Mouse (Mus musculus) kidney, embryonic 16.5 days (tissue): Measurements from ENCODE around the gene Serpina1f. TPM values are rescaled to one million over a fixed set of nuclear protein-coding genes. Genes with fewer than 3 reads are reported as not detected.
A peak's percentile ranks its signal among the peaks of the same experiment; 100 is the strongest.

Source experiments
- ATAC-seq: fragments of 200-750 bp; cut with Nextera tagmentation; 2 replicates; pipeline ENCODE4 v1.8.0; 2017; ENCODE audit warnings: moderate TSS enrichment; ENCODE audit not compliant: low FRiP score, low TSS enrichment
- H3K27ac ChIP-seq: fragments of 300-500 bp; sonication (generic); 2 replicates; pipeline ENCODE4 v1.5.1; 2014; ENCODE audit warnings: low read length
- H3K27me3 ChIP-seq: fragments of 300-500 bp; sonication (generic); 2 replicates; pipeline ENCODE4 v1.6.1; 2014; ENCODE audit warnings: low read length, control low read depth, mixed read lengths; ENCODE audit not compliant: insufficient read depth
- H3K36me3 ChIP-seq: fragments of 300-500 bp; sonication (generic); 2 replicates; pipeline ENCODE4 v1.6.1; 2014; ENCODE audit warnings: low read length, control low read depth, mixed read lengths; ENCODE audit not compliant: insufficient read depth
- H3K4me1 ChIP-seq: fragments of 300-500 bp; sonication (generic); 2 replicates; pipeline ENCODE4 v1.6.1; 2014; ENCODE audit warnings: low read length, control low read depth, mixed read lengths; ENCODE audit not compliant: insufficient read depth
- H3K4me2 ChIP-seq: fragments of 300-500 bp; sonication (generic); replicated peaks from 2 replicates; pipeline ENCODE4 v1.6.1; 2014; ENCODE audit warnings: low read depth, low read length
- H3K4me3 ChIP-seq: fragments of 300-500 bp; sonication (generic); 2 replicates; pipeline ENCODE4 v1.5.1; 2014; ENCODE audit warnings: mild to moderate bottlenecking, low read length
- H3K9ac ChIP-seq: fragments of 300-500 bp; sonication (generic); replicated peaks from 2 replicates; pipeline ENCODE4 v1.6.1; 2014; ENCODE audit warnings: low read length
- H3K9me3 ChIP-seq: fragments of 300-500 bp; sonication (generic); 2 replicates; pipeline ENCODE4 v1.6.1; 2016; ENCODE audit warnings: low read length, control low read depth
- WGBS: fragments of 180-500 bp; shearing (Covaris S2); extraction: QIAGEN DNeasy Blood & Tissue Kit; methylation state at CpG from one replicate; pipeline ENCODE4 v1.1.7; 2014; 5-methylcytosine and 5-hydroxymethylcytosine counted together
- polyA plus RNA-seq: library from polyadenylated mRNA; unstranded; fragments of >200 nt; fragmentation: Nextera tagmentation; extraction: Ambion mirVana; gene quantifications from 2 replicates; pipeline ENCODE4 v1.2.1, GENCODE M21; 2015

Gene Serpina1f
- polyA plus RNA-seq, 1 experiment from 2014 or later = not detected

DNA sequence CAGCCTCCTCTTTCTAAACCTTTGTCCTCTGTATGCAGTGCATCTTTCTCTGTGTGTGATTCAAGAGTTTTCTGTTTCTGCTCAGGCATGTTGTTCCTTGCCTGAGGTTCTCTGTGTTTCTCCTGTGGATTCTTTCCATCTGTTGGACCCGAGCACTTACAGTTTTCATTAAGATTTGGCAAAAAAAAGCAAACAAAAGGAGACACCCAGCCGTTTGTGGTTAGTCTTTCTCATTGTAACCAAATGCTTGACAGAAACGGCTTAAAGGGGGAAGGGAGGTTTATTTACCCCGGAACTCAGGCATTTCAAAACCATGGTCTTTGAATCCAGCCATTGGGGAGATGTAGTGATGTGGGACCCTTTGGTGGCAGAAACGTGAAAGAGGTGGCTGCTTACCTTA lies 50.7 kb downstream of the Serpina1f start:
- H3K9ac ChIP-seq = no peak overlapping the region
- H3K27ac ChIP-seq = no peak overlapping the region
- no peak overlapping the region for H3K4me2 ChIP-seq
- H3K4me1 ChIP-seq = no peaks in the 10 kb centered on the region
- H3K4me3 ChIP-seq = no peak overlapping the region
- H3K9me3 ChIP-seq = no peaks in the 10 kb centered on the region
- H3K27me3 ChIP-seq = no peaks in the 10 kb centered on the region
- 42% methylated on average over 5 of the region's 5 CpGs for WGBS
- no peaks in the 10 kb centered on the region for H3K36me3 ChIP-seq
- no peak for ATAC-seq

- no peak overlapping the region for H3K4me2 ChIP-seq
- WGBS = 88% methylated on average over 3 of the region's 3 CpGs
- H3K4me3 ChIP-seq = no peak overlapping the region
- H3K9me3 ChIP-seq = no peaks in the 10 kb centered on the region
- H3K9ac ChIP-seq = no peak overlapping the region
- H3K27me3 ChIP-seq = no peaks in the 10 kb centered on the region
- no peaks in the 10 kb centered on the region for H3K36me3 ChIP-seq
- no peak for ATAC-seq
- no peaks in the 10 kb centered on the region for H3K4me1 ChIP-seq
- no peak overlapping the region for H3K27ac ChIP-seq
Observed at GRCm38 (mm10) chr12:103643818-103644217, 51.5 kb downstream of the Serpina1f start.

- Histone ChIP-seq H3K27ac (no peak overlapping the region), H3K4me2 (no peak overlapping the region), H3K4me1 (no peaks in the 10 kb centered on the region), H3K4me3 (no peak overlapping the region), H3K27me3 (no peaks in the 10 kb centered on the region), H3K36me3 (no peaks in the 10 kb centered on the region), H3K9me3 (no peaks in the 10 kb centered on the region), H3K9ac (no peak overlapping the region)
- 0% methylated on average over 2 of the region's 2 CpGs for whole genome bisulfite sequencing
- peak; percentile 51; the same call in 1 of the 2 replicates for ATAC-seq
Observed at GRCm38 (mm10) chr12:103643336-103643735, 52.0 kb downstream of the Serpina1f start.

Other genes starting within 250 kb of the Serpina1f start
- gene Ifi27l2b, start 238.3 kb downstream of the Serpina1f start, polyA plus RNA-seq = not detected in 2 replicates
- 1.1 and 1.2 TPM in 2 replicates for gene Ppp4r4, start 163.2 kb downstream of the Serpina1f start, polyA plus RNA-seq
- gene Serpina10, start 64.1 kb downstream of the Serpina1f start, polyA plus RNA-seq = 2.4 and 2.7 TPM in 2 replicates
- gene Serpina6, start 38.3 kb downstream of the Serpina1f start, polyA plus RNA-seq = 7.8 and 12.7 TPM in 2 replicates
- not detected in 2 replicates for gene Serpina16, start 19.4 kb downstream of the Serpina1f start, polyA plus RNA-seq
- gene Serpina1d, start 78.1 kb upstream of the Serpina1f start, polyA plus RNA-seq = 0.87 and 1.5 TPM in 2 replicates
- gene Serpina1b, start 134.8 kb upstream of the Serpina1f start, polyA plus RNA-seq = 6.7 and 8.0 TPM in 2 replicates
- 16.3 and 17.4 TPM in 2 replicates for gene Serpina1a, start 168.0 kb upstream of the Serpina1f start, polyA plus RNA-seq
- 1.1 and 1.5 TPM in 2 replicates for gene Serpina1c, start 209.4 kb upstream of the Serpina1f start, polyA plus RNA-seq